Mouse (Mus musculus): ENCODE data around the gene Fdxr. TPM values are rescaled to one million over a fixed set of nuclear protein-coding genes. Genes with fewer than 3 reads are reported as not detected.

Gene Fdxr
- total and polyA plus RNA-seq, 2 experiments from 2014 or later: 16.4 to 18.6 TPM

- Histone ChIP-seq H3K4me1 (ENCODE audit: insufficient read depth) (no peaks in the 10 kb centered on the region), H3K27ac (ENCODE audit: low read depth, low read length) (no peak overlapping the region), H3K9ac (no peak overlapping the region), H3K36me3 (ENCODE audit: insufficient read depth) (peaks cover 17% of the 10 kb centered on the region), H3K9me3 (ENCODE audit: low read length) (no peaks in the 10 kb centered on the region), H3K27me3 (ENCODE audit: insufficient read depth, low read length) (peaks cover 42% of the 10 kb centered on the region), H3K4me2 (ENCODE audit: low read depth) (peak overlapping the region; percentile 37), H3K4me3 (ENCODE audit: low read depth, low read length) (peak overlapping the region; percentile 9; the same call in 1 of the 2 replicates)
- DNase-seq (peak; percentile 37), ATAC-seq (peak; percentile 43; the same call in 1 of the 2 replicates)
- TF ChIP-seq CTCF (IDR thresholded peaks at IDR 0.05; ENCODE audit: low read depth): peak; percentile 67
- WGBS: 9% methylated on average over 39 of the region's 39 CpGs
Observed at GRCm38 (mm10) chr11:115264862-115265668, 11.8 kb downstream of the Fdxr start.

DNA sequence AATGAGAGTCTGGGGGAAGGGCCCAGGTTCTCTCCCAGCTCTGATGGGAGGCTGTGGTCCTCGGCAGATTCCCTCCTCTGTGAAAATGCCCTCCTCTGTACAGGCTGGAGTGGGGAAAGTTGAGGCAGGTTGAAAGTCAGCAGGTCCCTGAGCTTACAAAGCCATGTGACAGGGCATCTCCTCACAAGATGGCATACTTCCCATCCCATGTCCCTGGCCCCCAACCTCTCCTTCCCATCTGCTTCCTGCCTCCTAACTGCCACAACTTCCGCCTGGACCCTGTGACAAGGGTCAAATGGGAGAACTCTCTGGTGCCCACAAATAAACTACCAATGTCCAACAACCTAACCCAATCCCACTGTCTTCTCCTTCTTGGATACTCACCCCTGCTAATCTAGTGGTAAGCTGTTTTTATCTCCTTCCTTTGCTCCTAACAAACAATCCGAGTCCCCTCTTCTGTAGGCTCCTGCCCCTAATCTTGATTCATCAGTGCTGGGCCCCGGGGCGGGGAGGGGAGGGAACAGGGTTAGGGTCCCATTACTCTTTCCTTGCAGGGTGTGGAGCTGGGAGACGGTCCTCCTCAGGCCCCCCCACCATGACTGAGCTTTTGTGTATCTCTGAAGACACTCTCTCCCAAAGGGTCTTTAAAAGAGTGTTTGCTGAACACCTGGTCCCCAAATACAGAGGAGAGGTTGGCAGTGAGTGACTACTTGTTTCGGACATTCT lies 12.6 kb downstream of the Fdxr start:
- Histone ChIP-seq H3K4me3 (ENCODE audit: low read depth, low read length) (no peak overlapping the region), H3K27ac (ENCODE audit: low read depth, low read length) (no peak overlapping the region), H3K4me1 (ENCODE audit: insufficient read depth) (no peaks in the 10 kb centered on the region), H3K27me3 (ENCODE audit: insufficient read depth, low read length) (peaks cover 42% of the 10 kb centered on the region), H3K36me3 (ENCODE audit: insufficient read depth) (peaks cover 14% of the 10 kb centered on the region), H3K4me2 (ENCODE audit: low read depth) (no peak overlapping the region), H3K9me3 (ENCODE audit: low read length) (no peaks in the 10 kb centered on the region), H3K9ac (no peak overlapping the region)
- TF ChIP-seq CTCF (IDR thresholded peaks at IDR 0.05; ENCODE audit: low read depth): no peak
- ATAC-seq (no peak), DNase-seq (no peak)
- WGBS: 75% methylated on average over 7 of the region's 7 CpGs

DNA sequence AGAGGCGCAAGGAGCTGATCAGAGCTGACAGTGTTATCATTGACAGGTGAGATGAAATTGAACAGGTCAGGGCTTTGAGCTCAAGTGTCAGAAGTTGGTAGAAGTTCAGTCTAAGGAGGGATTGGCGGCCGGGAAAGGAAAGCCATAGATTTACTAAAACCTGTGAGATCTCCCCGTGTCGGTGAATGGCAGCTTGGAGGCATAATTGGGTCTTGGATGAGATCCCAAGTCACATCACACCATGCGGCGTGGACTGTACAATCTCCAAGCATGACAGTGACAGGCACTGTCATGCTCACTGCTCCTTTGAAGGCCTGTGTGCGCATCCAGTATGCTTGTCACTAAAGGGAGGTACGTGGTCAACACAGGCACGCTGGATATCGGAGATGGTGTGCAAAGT lies 13.9 kb downstream of the Fdxr start:
- Histone ChIP-seq H3K36me3 (ENCODE audit: insufficient read depth) (peaks cover under 1% of the 10 kb centered on the region; the same call in 1 of the 2 replicates), H3K9me3 (ENCODE audit: low read length) (no peaks in the 10 kb centered on the region), H3K9ac (no peak overlapping the region), H3K4me3 (ENCODE audit: low read depth, low read length) (no peak overlapping the region), H3K4me2 (ENCODE audit: low read depth) (no peak overlapping the region), H3K27me3 (ENCODE audit: insufficient read depth, low read length) (peaks cover 41% of the 10 kb centered on the region), H3K4me1 (ENCODE audit: insufficient read depth) (no peaks in the 10 kb centered on the region), H3K27ac (ENCODE audit: low read depth, low read length) (no peak overlapping the region)
- no peak for ATAC-seq
- no peak for DNase-seq
- no peak for TF ChIP-seq CTCF (IDR thresholded peaks at IDR 0.05; ENCODE audit: low read depth)
- WGBS: 52% methylated on average over 11 of the region's 11 CpGs

GRCm38 (mm10) chr11:115259134-115259533 lies 17.7 kb downstream of the Fdxr start:
- Histone ChIP-seq H3K4me2 (ENCODE audit: low read depth) (no peak overlapping the region), H3K9me3 (ENCODE audit: low read length) (no peaks in the 10 kb centered on the region), H3K4me3 (ENCODE audit: low read depth, low read length) (no peak overlapping the region), H3K27me3 (ENCODE audit: insufficient read depth, low read length) (peaks cover 27% of the 10 kb centered on the region), H3K36me3 (ENCODE audit: insufficient read depth) (no peaks in the 10 kb centered on the region), H3K9ac (no peak overlapping the region), H3K27ac (ENCODE audit: low read depth, low read length) (no peak overlapping the region), H3K4me1 (ENCODE audit: insufficient read depth) (no peaks in the 10 kb centered on the region)
- WGBS: 78% methylated on average over 4 of the region's 4 CpGs
- no peak for DNase-seq
- ATAC-seq: no peak
- no peak for TF ChIP-seq CTCF (IDR thresholded peaks at IDR 0.05; ENCODE audit: low read depth)

DNA sequence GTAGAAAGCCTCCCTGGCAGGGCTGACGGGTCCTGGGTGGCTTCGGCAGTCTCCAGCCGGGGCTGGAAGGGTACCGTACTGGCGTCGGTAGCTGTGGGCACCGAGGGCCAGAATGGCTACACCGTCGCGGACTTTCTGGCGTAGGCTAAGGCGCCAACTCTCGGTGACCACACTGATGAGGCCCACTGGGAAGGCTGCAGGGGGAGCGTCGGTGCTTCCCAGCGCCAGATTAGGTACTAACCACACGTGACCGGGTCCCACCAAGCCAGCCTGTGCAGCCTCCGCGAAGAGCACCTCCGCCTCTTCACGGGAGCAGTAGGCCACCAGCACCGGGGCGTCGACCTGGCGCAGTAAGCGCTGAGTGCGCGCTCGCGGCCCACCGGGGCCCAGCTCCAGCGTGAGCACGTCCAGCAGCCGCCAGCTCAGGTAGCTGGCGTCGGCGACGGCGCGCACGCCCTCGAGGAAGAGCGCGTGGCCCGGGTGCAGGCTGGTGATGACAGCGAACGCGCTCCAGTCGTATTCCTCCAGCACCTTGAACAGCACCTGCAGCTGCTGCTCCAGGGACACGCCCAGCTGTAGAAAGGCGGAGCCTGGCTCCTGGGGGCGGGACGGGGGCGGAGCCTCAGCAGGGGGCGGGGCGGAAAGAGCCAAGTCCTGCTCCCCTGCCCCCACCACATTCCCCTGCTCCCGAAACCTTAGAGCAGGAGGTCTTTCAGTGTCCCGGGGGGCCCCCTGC lies 18.9 kb downstream of the Fdxr start:
- Histone ChIP-seq H3K4me3 (ENCODE audit: low read depth, low read length) (peak overlapping the region; percentile 19), H3K4me1 (ENCODE audit: insufficient read depth) (no peaks in the 10 kb centered on the region), H3K36me3 (ENCODE audit: insufficient read depth) (no peaks in the 10 kb centered on the region), H3K27ac (ENCODE audit: low read depth, low read length) (no peak overlapping the region), H3K27me3 (ENCODE audit: insufficient read depth, low read length) (peaks cover 23% of the 10 kb centered on the region), H3K4me2 (ENCODE audit: low read depth) (peak overlapping the region; percentile 38), H3K9ac (no peak overlapping the region), H3K9me3 (ENCODE audit: low read length) (no peaks in the 10 kb centered on the region)
- no peak for TF ChIP-seq CTCF (IDR thresholded peaks at IDR 0.05; ENCODE audit: low read depth)
- 17% methylated on average over 59 of the region's 59 CpGs for WGBS
- ATAC-seq (peak; percentile 42; the same call in 1 of the 2 replicates), DNase-seq (no peak)

DNA sequence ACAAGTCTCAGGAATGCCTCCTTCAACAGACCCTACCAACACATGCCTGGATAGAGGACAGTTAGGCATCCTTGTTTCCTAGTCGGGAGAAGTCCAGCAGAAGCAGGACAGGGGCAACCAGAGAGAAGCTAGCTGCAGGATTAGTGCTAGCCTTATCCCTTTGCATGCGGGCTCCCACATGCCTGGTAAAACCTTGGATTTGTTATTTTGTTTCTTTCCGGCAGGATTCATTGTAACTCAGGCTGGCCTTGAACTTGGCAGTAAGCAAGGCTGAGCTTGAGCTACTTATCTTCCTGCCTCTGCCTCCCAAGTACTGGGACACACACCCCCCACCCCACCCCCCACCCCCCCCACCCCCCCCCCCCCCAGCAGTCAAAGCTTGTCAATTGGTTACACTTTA lies 25.6 kb downstream of the Fdxr start:
- Histone ChIP-seq H3K4me1 (ENCODE audit: insufficient read depth) (peaks cover 9% of the 10 kb centered on the region), H3K9ac (no peak overlapping the region), H3K27me3 (ENCODE audit: insufficient read depth, low read length) (peaks cover 14% of the 10 kb centered on the region), H3K36me3 (ENCODE audit: insufficient read depth) (no peaks in the 10 kb centered on the region), H3K4me2 (ENCODE audit: low read depth) (no peak overlapping the region), H3K4me3 (ENCODE audit: low read depth, low read length) (no peak overlapping the region), H3K27ac (ENCODE audit: low read depth, low read length) (no peak overlapping the region), H3K9me3 (ENCODE audit: low read length) (no peaks in the 10 kb centered on the region)
- no peak for DNase-seq
- no peak for TF ChIP-seq CTCF (IDR thresholded peaks at IDR 0.05; ENCODE audit: low read depth)
- WGBS: 63% methylated on average over 3 of the region's 3 CpGs
- ATAC-seq: no peak

Data from forebrain, postnatal 0 days (tissue).